Mouse (Mus musculus): Measurements from ENCODE around the gene Soat2. TPM values are rescaled to one million over a fixed set of nuclear protein-coding genes. Genes with fewer than 3 reads are reported as not detected.

Gene Soat2
- polyA plus RNA-seq, 1 experiment = not detected

DNA sequence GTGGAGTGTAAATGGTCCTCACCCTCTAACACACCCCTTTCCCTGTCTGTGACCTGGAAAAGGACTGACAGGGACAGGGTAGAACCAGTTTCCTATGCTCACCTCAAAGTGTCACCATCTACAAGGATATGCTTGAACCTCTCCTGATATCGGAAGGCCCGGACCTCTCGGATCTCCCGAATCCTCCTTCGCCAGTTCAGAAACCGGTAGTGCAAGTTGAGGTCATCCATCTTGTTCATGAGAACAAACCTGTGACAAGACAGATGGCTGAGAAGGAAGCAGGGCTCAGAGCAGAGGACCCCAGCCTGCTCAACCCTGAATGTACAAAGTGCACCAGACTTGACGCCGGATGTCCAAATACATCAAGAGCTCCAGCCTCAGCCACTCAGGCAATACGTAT, 17.0 kb upstream of the Soat2 start:
- no peaks in the 10 kb centered on the region for H3K27me3 ChIP-seq (ENCODE audit: control insufficient read depth, insufficient read depth, low read length)
- DNase-seq = no peak
- no peak overlapping the region for H3K4me3 ChIP-seq (replicated peaks; ENCODE audit: insufficient read depth, low read depth, low read length)
- 91% methylated on average over 9 of the region's 9 CpGs for WGBS
- no peak overlapping the region for H3K27ac ChIP-seq (ENCODE audit: insufficient read depth, low read length)
- H3K4me1 ChIP-seq (ENCODE audit: control insufficient read depth, insufficient read depth, low read length) = peaks cover 2% of the 10 kb centered on the region; the same call in 1 of the 2 replicates
- TF ChIP-seq CTCF (IDR thresholded peaks at IDR 0.05; ENCODE audit: borderline replicate concordance, insufficient read depth, low read depth, low read length) = no peak
- TF ChIP-seq POLR2A (IDR thresholded peaks at IDR 0.05; ENCODE audit: borderline replicate concordance, insufficient read depth, low read length) = no peak

DNA sequence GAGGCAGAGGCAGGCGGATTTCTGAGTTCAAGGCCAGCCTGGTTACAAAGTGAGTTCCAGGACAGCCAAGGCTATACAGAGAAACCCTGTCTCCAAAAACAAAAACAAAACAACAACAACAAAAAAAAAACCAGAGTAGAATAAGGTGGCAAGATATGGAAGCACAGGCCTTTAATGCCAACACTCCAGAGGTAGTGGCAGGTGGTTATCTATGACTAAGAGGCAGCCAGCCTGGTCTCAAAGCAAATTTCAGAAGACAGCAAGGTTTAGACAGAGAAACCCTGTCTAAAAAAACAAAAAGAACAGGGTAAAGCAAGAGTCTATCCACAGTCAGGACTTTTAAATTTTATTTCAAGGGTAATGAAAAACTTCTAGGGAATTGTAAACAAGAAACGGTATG, 15.6 kb upstream of the Soat2 start:
- DNase-seq = no peak
- Histone ChIP-seq H3K27me3 (ENCODE audit: control insufficient read depth, insufficient read depth, low read length) (no peaks in the 10 kb centered on the region), H3K4me1 (ENCODE audit: control insufficient read depth, insufficient read depth, low read length) (peaks cover 2% of the 10 kb centered on the region; the same call in 1 of the 2 replicates), H3K27ac (ENCODE audit: insufficient read depth, low read length) (no peak overlapping the region), H3K4me3 (replicated peaks; ENCODE audit: insufficient read depth, low read depth, low read length) (no peak overlapping the region)
- no peak for TF ChIP-seq CTCF (IDR thresholded peaks at IDR 0.05; ENCODE audit: borderline replicate concordance, insufficient read depth, low read depth, low read length)
- 84% methylated on average over 2 of the region's 2 CpGs for WGBS

- WGBS = 1% methylated on average over 35 of the region's 35 CpGs
- no peak for DNase-seq
These were observed 14.7 kb upstream of the Soat2 start for GRCm38 (mm10) chr15:102135522-102136128.

DNA sequence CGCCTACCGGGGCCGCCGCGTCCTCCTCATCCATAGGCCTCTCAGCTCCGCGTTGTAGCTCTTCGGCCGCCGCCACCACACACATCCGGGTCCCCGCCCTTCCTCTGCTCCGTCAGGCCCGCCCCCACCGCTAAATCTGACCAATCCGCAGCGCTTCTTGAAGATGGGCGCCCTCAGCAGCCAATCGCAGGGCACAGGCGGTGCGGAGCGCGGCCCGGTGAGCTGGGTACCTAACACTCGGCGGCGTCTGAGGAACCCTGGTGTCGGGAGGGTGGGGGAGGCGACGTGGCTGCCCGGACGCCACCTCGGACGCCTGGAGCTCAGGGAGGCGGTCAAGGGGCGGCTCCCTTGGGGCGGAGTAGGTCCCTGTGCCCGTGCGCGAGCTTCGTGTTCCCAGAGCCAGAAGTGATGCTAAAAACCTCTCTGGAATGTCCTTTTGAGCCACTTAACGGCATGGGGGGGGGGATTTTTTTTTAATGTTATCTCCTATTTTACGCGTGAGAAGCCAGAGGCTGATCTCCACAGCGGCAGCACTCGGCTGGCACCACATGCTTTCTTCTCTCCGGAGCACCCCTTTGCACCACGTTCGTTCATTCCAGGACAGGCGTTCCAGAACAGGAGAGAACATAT, 14.1 kb upstream of the Soat2 start, which contains the start of gene Spryd3:
Gene Spryd3, minus strand, starts transcription at position 106 of the 630 bp plus-strand sequence.
- DNase-seq = peak; percentile 98 to 100
- H3K4me3 ChIP-seq (replicated peaks; ENCODE audit: insufficient read depth, low read depth, low read length) = peak within 1 kb of the TSS; percentile 90
- TF ChIP-seq CTCF (IDR thresholded peaks at IDR 0.05; ENCODE audit: borderline replicate concordance, insufficient read depth, low read depth, low read length) = no peak
- TF ChIP-seq POLR2A (IDR thresholded peaks at IDR 0.05; ENCODE audit: borderline replicate concordance, insufficient read depth, low read length) = peak; percentile 64
- peaks cover 2% of the 10 kb centered on the region; the same call in 1 of the 2 replicates for H3K4me1 ChIP-seq (ENCODE audit: control insufficient read depth, insufficient read depth, low read length)
- under 1% methylated on average over 50 of the region's 50 CpGs for WGBS
- H3K27ac ChIP-seq (ENCODE audit: insufficient read depth, low read length) = peak within 1 kb of the TSS; percentile 87
- no peaks in the 10 kb centered on the region for H3K27me3 ChIP-seq (ENCODE audit: control insufficient read depth, insufficient read depth, low read length)

More at GRCm38 (mm10) chr15:102135522-102136128, 14.7 kb upstream of the Soat2 start:
- H3K27me3 ChIP-seq (ENCODE audit: control insufficient read depth, insufficient read depth, low read length) = no peaks in the 10 kb centered on the region
- H3K4me1 ChIP-seq (ENCODE audit: control insufficient read depth, insufficient read depth, low read length) = peaks cover 2% of the 10 kb centered on the region; the same call in 1 of the 2 replicates
- peak overlapping the region; percentile 41 for H3K27ac ChIP-seq (ENCODE audit: insufficient read depth, low read length)
- peak overlapping the region; percentile 85 for H3K4me3 ChIP-seq (replicated peaks; ENCODE audit: insufficient read depth, low read depth, low read length)
- TF ChIP-seq CTCF (IDR thresholded peaks at IDR 0.05; ENCODE audit: borderline replicate concordance, insufficient read depth, low read depth, low read length) (no peak), POLR2A (IDR thresholded peaks at IDR 0.05; ENCODE audit: borderline replicate concordance, insufficient read depth, low read length) (no peak)

DNA sequence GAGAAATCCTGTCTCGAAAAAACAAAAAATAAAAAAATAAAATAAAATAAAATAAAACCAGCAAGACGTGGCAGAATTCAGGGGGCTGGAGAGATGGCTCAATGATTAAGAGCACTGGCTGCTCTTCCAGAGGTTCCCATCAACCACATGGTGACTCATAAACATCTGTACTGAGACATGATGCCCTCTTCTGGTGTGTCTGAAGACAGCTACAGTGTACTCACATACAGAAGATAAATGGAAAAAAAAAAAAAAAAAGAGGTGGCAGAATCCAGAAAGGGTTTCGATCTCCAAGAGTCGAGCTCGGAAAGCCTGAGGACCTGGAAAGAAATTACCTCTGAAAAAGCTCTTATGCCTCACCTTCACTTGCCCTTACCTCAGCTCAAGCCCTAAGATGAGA, 9.2 kb upstream of the Soat2 start:
- no peaks in the 10 kb centered on the region for H3K4me1 ChIP-seq (ENCODE audit: control insufficient read depth, insufficient read depth, low read length)
- no peak overlapping the region for H3K27ac ChIP-seq (ENCODE audit: insufficient read depth, low read length)
- no peaks in the 10 kb centered on the region; the same call in 1 of the 2 replicates for H3K27me3 ChIP-seq (ENCODE audit: control insufficient read depth, insufficient read depth, low read length)
- H3K4me3 ChIP-seq (replicated peaks; ENCODE audit: insufficient read depth, low read depth, low read length) = no peak overlapping the region
- no peak for DNase-seq
- whole genome bisulfite sequencing = 89% methylated on average over 5 of the region's 5 CpGs
- TF ChIP-seq CTCF (IDR thresholded peaks at IDR 0.05; ENCODE audit: borderline replicate concordance, insufficient read depth, low read depth, low read length) (no peak), POLR2A (IDR thresholded peaks at IDR 0.05; ENCODE audit: borderline replicate concordance, insufficient read depth, low read length) (no peak)

- TF ChIP-seq CTCF (IDR thresholded peaks at IDR 0.05; ENCODE audit: borderline replicate concordance, insufficient read depth, low read depth, low read length) = no peak
- TF ChIP-seq POLR2A (IDR thresholded peaks at IDR 0.05; ENCODE audit: borderline replicate concordance, insufficient read depth, low read length) = no peak
- Histone ChIP-seq H3K27ac (ENCODE audit: insufficient read depth, low read length) (no peak overlapping the region), H3K27me3 (ENCODE audit: control insufficient read depth, insufficient read depth, low read length) (no peaks in the 10 kb centered on the region; the same call in 1 of the 2 replicates), H3K4me1 (ENCODE audit: control insufficient read depth, insufficient read depth, low read length) (no peaks in the 10 kb centered on the region), H3K4me3 (replicated peaks; ENCODE audit: insufficient read depth, low read depth, low read length) (no peak overlapping the region)
- 78% methylated on average over 23 of the region's 23 CpGs for WGBS
- DNase-seq = no peak
These were observed 7.1 kb upstream of the Soat2 start for GRCm38 (mm10) chr15:102142914-102143912.

DNA sequence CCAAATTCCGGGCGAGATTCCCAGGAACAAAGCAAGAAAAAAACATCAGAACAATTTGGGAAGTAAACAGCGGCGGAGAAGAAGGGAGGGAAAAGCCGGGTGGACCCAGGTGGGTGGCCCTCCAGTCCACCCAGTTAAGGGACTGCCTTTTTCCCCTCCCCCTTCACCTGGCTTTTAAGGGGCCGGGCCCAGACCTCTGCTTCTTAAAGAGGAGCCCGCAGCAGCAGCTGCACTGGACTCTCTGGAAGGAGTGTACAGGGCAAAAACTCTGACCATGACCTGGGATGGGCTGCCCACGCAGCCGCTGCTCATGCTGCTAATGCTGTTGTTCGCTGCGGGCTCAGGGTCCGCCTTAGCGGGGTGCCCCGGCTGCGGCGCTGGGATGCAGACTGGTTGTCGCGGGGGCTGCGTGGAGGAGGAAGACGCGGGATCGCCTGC, 6.0 kb upstream of the Soat2 start, which contains the start of gene Igfbp6:
Gene Igfbp6, plus strand, starts transcription at position 89 of the 438 bp plus-strand sequence.
- TF ChIP-seq CTCF (IDR thresholded peaks at IDR 0.05; ENCODE audit: borderline replicate concordance, insufficient read depth, low read depth, low read length) (no peak), POLR2A (IDR thresholded peaks at IDR 0.05; ENCODE audit: borderline replicate concordance, insufficient read depth, low read length) (no peak)
- H3K4me1 ChIP-seq (ENCODE audit: control insufficient read depth, insufficient read depth, low read length) = no peaks in the 10 kb centered on the region
- no peak within 1 kb of the TSS for H3K4me3 ChIP-seq (replicated peaks; ENCODE audit: insufficient read depth, low read depth, low read length)
- WGBS = 30% methylated on average over 22 of the region's 22 CpGs
- no peak for DNase-seq
- H3K27ac ChIP-seq (ENCODE audit: insufficient read depth, low read length) = no peak within 1 kb of the TSS
- no peaks in the 10 kb centered on the region; the same call in 1 of the 2 replicates for H3K27me3 ChIP-seq (ENCODE audit: control insufficient read depth, insufficient read depth, low read length)

All from cerebellum, adult 2 months (tissue).